Mouse (Mus musculus) stomach, postnatal 0 days (tissue): ENCODE results near the gene Nradd. TPM values are rescaled to one million over a fixed set of nuclear protein-coding genes. Genes with fewer than 3 reads are reported as not detected.

ENCODE experiments used
- ATAC-seq: fragments of 200-750 bp; cut with Nextera tagmentation; 2 replicates; pipeline ENCODE4 v1.8.0; 2017; ENCODE audit not compliant: low FRiP score, low TSS enrichment
- DNase-seq: peaks from one replicate; pipeline ENCODE4 v3.0.0-alpha.2; 2016; ENCODE audit warnings: low spot score
- H3K27ac ChIP-seq: fragments of 300-500 bp; sonication (generic); replicated peaks from 2 replicates; pipeline ENCODE4 v1.5.1; 2014; ENCODE audit warnings: mild to moderate bottlenecking, control low read depth
- H3K27me3 ChIP-seq: fragments of 300-500 bp; sonication (generic); 2 replicates; pipeline ENCODE4 v1.6.1; 2014; ENCODE audit warnings: low read length; ENCODE audit not compliant: control insufficient read depth, insufficient read depth
- H3K36me3 ChIP-seq: fragments of 300-500 bp; sonication (generic); 2 replicates; pipeline ENCODE4 v1.6.1; 2014; ENCODE audit warnings: low read length, mixed read lengths; ENCODE audit not compliant: control insufficient read depth, insufficient read depth
- H3K4me1 ChIP-seq: fragments of 300-500 bp; sonication (generic); replicated peaks from 2 replicates; pipeline ENCODE4 v1.6.1; 2014; ENCODE audit warnings: antibody characterized with exemption; ENCODE audit not compliant: control insufficient read depth, insufficient read depth
- H3K4me2 ChIP-seq: fragments of 300-500 bp; sonication (generic); replicated peaks from 2 replicates; pipeline ENCODE4 v1.6.1; 2014; ENCODE audit warnings: low read depth, mild to moderate bottlenecking, control low read depth, moderate library complexity
- H3K4me3 ChIP-seq: fragments of 300-500 bp; sonication (generic); 2 replicates; pipeline ENCODE4 v1.5.1; 2014; ENCODE audit warnings: low read depth, low read length, control low read depth
- H3K9ac ChIP-seq: fragments of 300-500 bp; sonication (generic); 2 replicates; pipeline ENCODE4 v1.6.1; 2014; ENCODE audit warnings: mild to moderate bottlenecking, low read length, control low read depth, mixed read lengths
- H3K9me3 ChIP-seq: fragments of 300-500 bp; sonication (generic); 2 replicates; pipeline ENCODE4 v1.6.1; 2016; ENCODE audit warnings: low read length; ENCODE audit not compliant: control insufficient read depth
- CTCF ChIP-seq: IDR thresholded peaks from 2 replicates; pipeline ENCODE4 v1.5.1; 2016; ENCODE audit warnings: antibody characterized with exemption, low read depth, mild to moderate bottlenecking, moderate library complexity
- EP300 ChIP-seq: optimal IDR thresholded peaks from 2 replicates; pipeline ENCODE3; 2016; ENCODE audit warnings: antibody characterized with exemption
- WGBS: fragments of 180-500 bp; shearing (Covaris S2); extraction: QIAGEN DNeasy Blood & Tissue Kit; methylation state at CpG from one replicate; pipeline ENCODE4 v1.1.7; 2014; 5-methylcytosine and 5-hydroxymethylcytosine counted together
- polyA plus RNA-seq: library from polyadenylated mRNA; unstranded; fragments of >200 nt; fragmentation: Nextera tagmentation; extraction: Ambion mirVana; gene quantifications from 2 replicates; pipeline ENCODE4 v1.2.1, GENCODE M21; 2015

The Nradd gene
- polyA plus RNA-seq = 14.5 and 15.9 TPM in 2 replicates

DNA sequence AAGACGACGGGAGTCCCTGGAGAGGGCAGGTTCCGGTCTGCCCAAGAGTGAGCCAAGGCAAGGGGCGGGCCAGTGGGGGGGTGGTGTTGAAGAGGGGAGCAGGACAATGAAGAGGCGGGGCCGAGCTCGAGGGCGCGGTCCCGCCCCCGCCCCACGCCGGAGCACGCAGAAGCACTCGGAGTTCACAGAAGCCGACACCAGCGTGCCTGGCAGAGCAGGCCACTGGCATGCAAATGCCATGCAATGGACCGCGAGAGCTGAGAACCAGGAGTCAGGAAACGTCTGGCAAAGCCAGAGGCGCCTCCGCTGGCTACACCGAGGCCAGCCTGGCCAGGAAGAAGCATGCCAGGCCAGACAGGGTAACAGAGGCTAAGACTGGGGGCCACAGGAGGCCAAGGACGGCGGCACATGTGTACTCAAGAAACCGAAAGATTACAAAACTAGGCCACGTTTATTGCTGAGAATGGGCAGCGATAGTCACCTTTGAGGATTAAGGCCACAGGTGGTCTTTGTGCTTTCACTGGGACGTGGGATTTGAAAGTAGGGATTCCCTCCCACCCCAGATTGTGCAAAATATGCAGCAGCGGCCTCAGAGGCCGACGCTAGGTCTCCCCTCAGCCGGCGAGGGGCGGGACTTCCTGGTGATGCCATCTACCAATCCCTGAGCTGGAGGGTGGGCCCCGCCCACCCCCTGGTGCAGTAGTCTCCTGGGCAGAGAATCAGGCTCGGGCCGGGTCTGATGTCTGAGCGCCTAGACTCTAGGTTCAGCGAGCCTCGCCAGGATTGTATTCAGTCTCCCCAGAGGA, at the start of gene Nradd:
Gene Nradd (minus strand): TSS at position 92 of the 806 bp plus-strand sequence.
- ATAC-seq (peak; percentile 88), DNase-seq (peak; percentile 90)
- H3K4me1 ChIP-seq = 0 out of 2 replicates have a peak, but pooled peaks cover 3% of the 10 kb centered on the region
- peak within 1 kb of the TSS; percentile 52 for H3K4me3 ChIP-seq
- H3K9ac ChIP-seq = peak within 1 kb of the TSS; percentile 73
- H3K9me3 ChIP-seq = no peaks in the 10 kb centered on the region
- H3K4me2 ChIP-seq = peak within 1 kb of the TSS; percentile 93
- TF ChIP-seq CTCF (no peak), EP300 (no peak)
- H3K27me3 ChIP-seq = no peaks in the 10 kb centered on the region
- peak within 1 kb of the TSS; percentile 86 for H3K27ac ChIP-seq
- no peaks in the 10 kb centered on the region; the same call in 1 of the 2 replicates for H3K36me3 ChIP-seq
- WGBS = 2% methylated on average over 41 of the region's 41 CpGs

DNA sequence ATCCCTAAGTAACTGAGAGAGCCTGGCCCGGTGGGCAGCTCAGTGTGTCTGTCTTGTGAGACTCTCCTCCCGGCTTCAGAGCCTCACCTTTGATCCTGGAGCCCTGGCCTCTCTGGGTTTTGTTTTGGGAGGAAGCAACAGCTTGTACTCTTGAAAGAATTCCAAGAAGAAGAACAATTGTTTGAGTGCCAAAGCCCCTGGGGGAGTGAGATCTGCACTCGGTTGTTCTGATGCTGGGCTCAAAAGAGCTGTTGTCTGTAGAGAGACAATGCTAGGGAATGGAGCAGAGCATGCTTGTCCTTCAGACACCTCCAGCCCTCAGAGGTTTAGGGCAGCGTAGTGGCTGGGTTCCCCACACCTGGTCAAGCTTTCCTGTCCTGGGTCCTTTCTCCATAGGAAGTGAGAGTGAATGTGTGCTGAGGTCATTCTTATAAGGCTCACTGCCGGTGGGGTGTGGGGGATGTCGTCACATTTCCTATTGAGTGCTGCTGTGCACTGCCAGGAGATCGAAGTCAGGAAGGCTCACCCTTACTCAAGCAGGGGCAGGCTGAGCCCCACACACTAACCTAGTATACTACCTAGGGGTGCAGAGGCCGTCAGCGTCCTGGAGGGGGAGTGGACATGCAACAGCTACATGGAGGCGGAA, 49.0 kb upstream of the Nradd start:
- Histone ChIP-seq H3K4me1 (peaks cover 5% of the 10 kb centered on the region; the same call in 1 of the 2 replicates), H3K4me2 (no peak overlapping the region), H3K27me3 (no peaks in the 10 kb centered on the region), H3K36me3 (no peaks in the 10 kb centered on the region), H3K9me3 (no peaks in the 10 kb centered on the region), H3K4me3 (no peak overlapping the region), H3K9ac (0 out of 2 replicates have a peak overlapping the region, but pooled peaks have one; percentile 0), H3K27ac (no peak overlapping the region)
- 55% methylated on average over 10 of the region's 10 CpGs for WGBS
- DNase-seq = no peak
- TF ChIP-seq EP300 (no peak), CTCF (no peak)
- no peak for ATAC-seq

DNA sequence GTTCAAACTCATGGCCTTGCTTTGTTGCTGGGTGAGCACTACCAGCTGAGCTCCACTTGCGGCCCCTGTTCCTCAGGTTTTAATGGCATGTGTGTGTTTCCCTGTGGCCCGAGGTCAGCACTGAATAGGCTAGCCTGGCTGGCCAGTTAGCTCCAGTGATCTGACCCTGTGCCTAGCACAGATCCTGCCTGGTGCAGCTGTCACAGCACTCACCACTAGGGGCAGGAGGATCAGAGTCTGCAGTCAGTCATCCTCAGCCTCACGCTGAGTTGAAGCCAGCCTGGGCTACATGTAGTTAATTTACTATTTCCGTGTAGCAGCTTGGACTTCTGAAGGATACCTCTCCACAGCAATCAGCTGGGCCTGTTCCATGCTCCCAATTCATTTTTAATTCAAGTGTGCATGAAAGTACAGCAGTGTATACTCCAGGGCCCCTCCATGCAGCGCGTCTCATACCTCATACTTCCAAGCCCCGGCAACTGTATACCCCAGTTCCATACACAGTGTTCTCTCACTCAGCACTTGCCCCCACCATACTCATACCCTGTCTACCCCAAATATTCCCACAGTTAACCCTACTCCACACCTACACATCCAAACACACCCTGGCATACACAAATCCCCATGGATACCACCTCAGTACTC, 48.3 kb upstream of the Nradd start:
- Histone ChIP-seq H3K4me2 (no peak overlapping the region), H3K27ac (no peak overlapping the region), H3K9me3 (no peaks in the 10 kb centered on the region), H3K9ac (no peak overlapping the region), H3K4me1 (peaks cover 5% of the 10 kb centered on the region; the same call in 1 of the 2 replicates), H3K4me3 (no peak overlapping the region), H3K36me3 (no peaks in the 10 kb centered on the region), H3K27me3 (no peaks in the 10 kb centered on the region)
- 69% methylated on average over 7 of the region's 7 CpGs for WGBS
- peak; percentile 43; the same call in 1 of the 2 replicates for ATAC-seq
- DNase-seq = peak; percentile 60
- TF ChIP-seq CTCF (peak; percentile 74), EP300 (no peak)

DNA sequence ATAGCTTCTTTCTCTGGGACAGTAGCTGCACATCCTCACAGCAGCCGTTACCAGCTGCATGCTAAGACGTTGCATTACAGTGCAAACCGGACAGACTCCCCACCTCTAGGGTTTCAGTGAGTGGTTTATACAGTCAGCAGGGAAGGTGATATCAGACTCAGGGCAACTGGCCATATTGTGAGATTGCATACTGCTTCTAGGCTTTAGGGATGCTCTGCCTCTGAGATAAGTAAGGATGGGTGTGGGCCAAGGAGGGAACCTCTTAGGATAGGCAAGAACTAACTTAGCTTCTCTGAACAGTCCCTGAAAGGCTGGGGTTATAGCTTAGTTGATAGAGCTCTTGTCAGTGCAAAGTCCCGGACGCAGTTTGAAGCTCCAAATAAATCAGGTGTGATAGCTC, 45.5 kb upstream of the Nradd start:
- no peak overlapping the region for H3K9ac ChIP-seq
- 78% methylated on average over 5 of the region's 5 CpGs for WGBS
- H3K36me3 ChIP-seq = no peaks in the 10 kb centered on the region
- no peak for ATAC-seq
- no peaks in the 10 kb centered on the region for H3K27me3 ChIP-seq
- no peak overlapping the region for H3K4me3 ChIP-seq
- TF ChIP-seq CTCF (no peak), EP300 (no peak)
- no peak overlapping the region for H3K4me2 ChIP-seq
- no peak for DNase-seq
- H3K27ac ChIP-seq = peak overlapping the region; percentile 30; the same call in 1 of the 2 replicates
- no peaks in the 10 kb centered on the region for H3K9me3 ChIP-seq
- peaks cover 5% of the 10 kb centered on the region; the same call in 1 of the 2 replicates for H3K4me1 ChIP-seq

DNA sequence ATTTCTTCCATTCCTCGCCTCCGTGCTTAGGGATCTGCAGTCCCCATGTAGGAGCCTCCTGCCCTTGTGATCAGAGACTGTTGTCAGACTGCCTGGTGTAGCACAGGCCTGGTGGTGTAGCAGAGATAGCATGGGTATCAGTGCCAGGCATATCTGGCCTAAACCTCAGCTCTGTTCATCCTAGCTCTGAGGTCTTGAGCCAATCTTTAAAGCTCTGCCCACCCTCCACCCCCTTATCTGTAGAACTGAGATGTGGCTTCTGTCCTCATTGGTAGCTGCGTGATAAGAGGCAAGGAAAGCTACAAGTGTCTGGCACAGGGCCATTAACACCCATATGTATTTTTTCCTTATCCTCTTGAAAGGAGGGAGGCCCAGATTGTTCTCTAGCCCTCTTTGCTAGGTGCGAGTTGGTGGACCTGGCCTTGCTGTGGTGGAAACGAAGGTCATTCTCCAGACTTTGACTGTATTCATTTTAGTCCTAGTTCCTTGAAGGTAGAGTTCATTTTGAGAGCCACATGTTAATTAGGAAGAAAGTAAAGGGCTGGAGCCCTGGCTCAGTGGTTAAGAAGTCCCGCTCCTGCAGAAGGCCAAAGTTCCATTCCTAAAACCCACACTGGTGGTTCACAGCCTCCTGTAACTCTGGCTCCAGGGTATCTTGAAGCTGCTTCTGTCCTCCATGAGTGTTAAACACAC, 44.5 kb upstream of the Nradd start:
- H3K9me3 ChIP-seq = no peaks in the 10 kb centered on the region
- peak; percentile 27; the same call in 1 of the 2 replicates for ATAC-seq
- 71% methylated on average over 6 of the region's 6 CpGs for WGBS
- no peak overlapping the region for H3K4me2 ChIP-seq
- H3K27me3 ChIP-seq = no peaks in the 10 kb centered on the region
- no peak for TF ChIP-seq EP300
- no peak for TF ChIP-seq CTCF
- H3K4me3 ChIP-seq = no peak overlapping the region
- H3K4me1 ChIP-seq = peaks cover 5% of the 10 kb centered on the region; the same call in 1 of the 2 replicates
- peak overlapping the region; percentile 26; the same call in 1 of the 2 replicates for H3K27ac ChIP-seq
- DNase-seq = peak; percentile 58
- H3K9ac ChIP-seq = no peak overlapping the region
- H3K36me3 ChIP-seq = no peaks in the 10 kb centered on the region
